Mouse (Mus musculus) lung, postnatal 10 days (tissue): ENCODE data around the gene Synrg.

Source experiments
- DNase-seq: peaks from one replicate; pipeline ENCODE4 v3.0.0; 2021

The Synrg gene

GRCm38 (mm10) chr11:83963991-83964921, at the start of gene Synrg:
Synrg (plus strand) TSS chr11:83964428.
- DNase-seq = peak; percentile 94

GRCm38 (mm10) chr11:83914501-83914900, 49.7 kb upstream of the Synrg start:
- DNase-seq = no peak

GRCm38 (mm10) chr11:83922600-83922999, 41.6 kb upstream of the Synrg start:
- no peak for DNase-seq

GRCm38 (mm10) chr11:83927097-83927496, 37.1 kb upstream of the Synrg start:
- no peak for DNase-seq

- DNase-seq = no peak
Measured at GRCm38 (mm10) chr11:83932506-83933106, 31.6 kb upstream of the Synrg start.

- no peak for DNase-seq
Measured at GRCm38 (mm10) chr11:83933376-83933775, 30.9 kb upstream of the Synrg start.

- peak; percentile 85 for DNase-seq
Measured at GRCm38 (mm10) chr11:83935986-83936665, 28.1 kb upstream of the Synrg start.

- DNase-seq = no peak
Measured at GRCm38 (mm10) chr11:83938556-83938955, 25.7 kb upstream of the Synrg start.

- DNase-seq = peak; percentile 94
Measured at GRCm38 (mm10) chr11:83941950-83942840, 22.0 kb upstream of the Synrg start, which contains the start of gene Ddx52. Ddx52 (plus strand) TSS chr11:83942062.

- no peak for DNase-seq
Measured at GRCm38 (mm10) chr11:83956822-83957221, 7.4 kb upstream of the Synrg start.

- no peak for DNase-seq
Measured at GRCm38 (mm10) chr11:83961983-83962382, 2.2 kb upstream of the Synrg start.

- peak; percentile 35 for DNase-seq
Measured at GRCm38 (mm10) chr11:83967436-83968204, 3.4 kb downstream of the Synrg start.

- no peak for DNase-seq
Measured at GRCm38 (mm10) chr11:83968205-83968575, 4.0 kb downstream of the Synrg start.

- DNase-seq = no peak
Measured at GRCm38 (mm10) chr11:83969040-83969439, 4.8 kb downstream of the Synrg start.

- no peak for DNase-seq
Measured at GRCm38 (mm10) chr11:83974561-83975346, 10.5 kb downstream of the Synrg start.

GRCm38 (mm10) chr11:83975488-83975887, 11.3 kb downstream of the Synrg start:
- no peak for DNase-seq

- DNase-seq = no peak
Measured at GRCm38 (mm10) chr11:83976236-83976977, 12.2 kb downstream of the Synrg start.

GRCm38 (mm10) chr11:83977810-83978209, 13.6 kb downstream of the Synrg start:
- DNase-seq = no peak

GRCm38 (mm10) chr11:83979992-83980391, 15.8 kb downstream of the Synrg start:
- DNase-seq = no peak

GRCm38 (mm10) chr11:83981338-83981737, 17.1 kb downstream of the Synrg start:
- no peak for DNase-seq
